Mouse (Mus musculus) G1E (cell line): ENCODE measurements around the gene Flad1. TPM values are rescaled to one million over a fixed set of nuclear protein-coding genes. Genes with fewer than 3 reads are reported as not detected.

Experiments used
- ATAC-seq: 2 replicates; pipeline ENCODE4 v1.8.0; 2016; ENCODE audit warnings: mild to moderate bottlenecking; ENCODE audit not compliant: insufficient number of reproducible peaks, poor library complexity, low FRiP score, severe bottlenecking; ENCODE audit errors: extremely low read depth
- DNase-seq: peaks from one replicate; pipeline ENCODE4 v3.0.0; 2012; ENCODE audit warnings: low spot score
- H3K27me3 ChIP-seq: 2 replicates; pipeline ENCODE4 v1.6.1; 2012; ENCODE audit warnings: mild to moderate bottlenecking, low read length, inconsistent platforms; ENCODE audit not compliant: insufficient read depth
- H3K36me3 ChIP-seq: replicated peaks from 2 replicates; pipeline ENCODE3; 2012; ENCODE audit warnings: mild to moderate bottlenecking, inconsistent platforms
- H3K4me1 ChIP-seq: 2 replicates; pipeline ENCODE4 v1.6.1; 2012; ENCODE audit warnings: low read depth, low read length, inconsistent platforms, mixed read lengths; ENCODE audit not compliant: insufficient read depth
- H3K4me3 ChIP-seq: 2 replicates; pipeline ENCODE4 v1.5.1; 2012; ENCODE audit warnings: low read depth, mild to moderate bottlenecking, inconsistent platforms, low read length, moderate library complexity, mixed read lengths
- H3K9me3 ChIP-seq: replicated peaks from 2 replicates; pipeline ENCODE4 v1.6.1; 2012; ENCODE audit warnings: inconsistent platforms
- CTCF ChIP-seq: IDR thresholded peaks from 2 replicates; pipeline ENCODE4 v1.5.1; 2012; ENCODE audit warnings: low read depth, low read length, inconsistent platforms, mixed read lengths
- GATA1 ChIP-seq: IDR thresholded peaks from 2 replicates; pipeline ENCODE4 v1.6.1; 2012; ENCODE audit warnings: borderline replicate concordance, low read length, inconsistent platforms, mixed read lengths
- GATA2 ChIP-seq: IDR thresholded peaks from 2 replicates; pipeline ENCODE4 v1.6.1; 2012; ENCODE audit warnings: low read depth, low read length, inconsistent platforms, borderline replicate concordance
- POLR2AphosphoS5 ChIP-seq: IDR thresholded peaks from 2 replicates; pipeline ENCODE4 v1.6.1; 2012; ENCODE audit warnings: low read depth, low read length, inconsistent platforms; ENCODE audit not compliant: insufficient replicate concordance
- TAL1 ChIP-seq: conservative IDR thresholded peaks from 2 replicates; pipeline ENCODE4 v1.6.1; 2012; ENCODE audit warnings: low read depth, low read length, inconsistent platforms, mixed read lengths
- polyA plus RNA-seq: library from polyadenylated mRNA; stranded (reverse); fragments of >175 nt; gene quantifications from 2 replicates; pipeline ENCODE4 v1.2.3, GENCODE M21; 2012
- total RNA-seq, 2 experiments: library from RNA; stranded (forward) in 1 of 2; stranded (reverse) in 1 of 2; fragments of 200-1000 nt in 1 of 2; fragments of >200 nt in 1 of 2; fragmentation: Nextera tagmentation in 1 of 2; gene quantifications; 2 replicates each; pipeline ENCODE4 v1.2.3; 2014 to 2017

Gene Flad1
- total and polyA plus RNA-seq, 3 experiments, result 17.8 to 22.0 (median 18.0) TPM

GRCm38 (mm10) chr3:89364631-89365030 lies 47.0 kb downstream of the Flad1 start:
- H3K36me3 ChIP-seq, result no peaks in the 10 kb centered on the region
- TF ChIP-seq CTCF, result no peak
- TF ChIP-seq POLR2AphosphoS5, result no peak
- no peak for TF ChIP-seq TAL1
- TF ChIP-seq GATA2, result no peak
- TF ChIP-seq GATA1, result no peak
- H3K4me3 ChIP-seq, result no peak overlapping the region
- DNase-seq (no peak), ATAC-seq (no peak)
- H3K4me1 ChIP-seq, result no peaks in the 10 kb centered on the region
- peaks cover 66% of the 10 kb centered on the region for H3K27me3 ChIP-seq
- no peaks in the 10 kb centered on the region for H3K9me3 ChIP-seq

GRCm38 (mm10) chr3:89361675-89362074 lies 50.0 kb downstream of the Flad1 start, which contains the start of gene Dcst2:
TSS of gene Dcst2 (plus strand) at chr3:89361975.
- DNase-seq (no peak), ATAC-seq (no peak)
- Histone ChIP-seq H3K9me3 (no peaks in the 10 kb centered on the region), H3K36me3 (no peaks in the 10 kb centered on the region), H3K4me3 (no peak within 1 kb of the TSS), H3K4me1 (peaks cover 8% of the 10 kb centered on the region), H3K27me3 (peaks cover 63% of the 10 kb centered on the region)
- no peak for TF ChIP-seq TAL1
- no peak for TF ChIP-seq POLR2AphosphoS5
- no peak for TF ChIP-seq GATA2
- TF ChIP-seq GATA1, result no peak
- no peak for TF ChIP-seq CTCF

GRCm38 (mm10) chr3:89360237-89360636 lies 51.4 kb downstream of the Flad1 start:
- peaks cover 60% of the 10 kb centered on the region for H3K27me3 ChIP-seq
- no peaks in the 10 kb centered on the region for H3K9me3 ChIP-seq
- peaks cover 8% of the 10 kb centered on the region for H3K4me1 ChIP-seq
- no peak overlapping the region for H3K4me3 ChIP-seq
- no peak for DNase-seq
- H3K36me3 ChIP-seq, result no peaks in the 10 kb centered on the region
- no peak for ATAC-seq
- no peak for TF ChIP-seq GATA1

DNA sequence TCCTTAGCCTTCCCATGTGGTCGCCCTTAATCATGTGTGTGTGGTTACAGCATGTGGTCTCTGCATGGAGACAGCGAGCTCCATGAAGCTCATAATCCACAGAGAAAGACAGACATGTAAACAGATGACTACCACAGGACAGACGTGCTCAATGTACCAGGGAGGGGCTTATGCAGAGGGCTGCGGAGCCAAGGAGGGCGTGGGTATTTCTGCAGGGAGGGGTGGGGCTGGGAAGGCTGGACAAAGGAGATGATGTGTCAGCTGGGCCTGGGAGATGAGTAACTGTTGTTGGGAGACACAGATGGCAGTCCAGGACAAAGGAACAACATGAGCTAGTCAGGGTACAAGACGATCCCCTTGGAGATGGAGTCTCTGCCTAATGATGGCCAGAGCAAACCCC lies 52.0 kb downstream of the Flad1 start:
- Histone ChIP-seq H3K27me3 (peaks cover 56% of the 10 kb centered on the region), H3K4me1 (peaks cover 8% of the 10 kb centered on the region), H3K36me3 (no peaks in the 10 kb centered on the region), H3K9me3 (no peaks in the 10 kb centered on the region), H3K4me3 (no peak overlapping the region)
- TF ChIP-seq POLR2AphosphoS5, result no peak
- TF ChIP-seq GATA2, result no peak
- no peak for TF ChIP-seq TAL1
- TF ChIP-seq CTCF, result no peak
- no peak for TF ChIP-seq GATA1
- DNase-seq (no peak), ATAC-seq (no peak)

DNA sequence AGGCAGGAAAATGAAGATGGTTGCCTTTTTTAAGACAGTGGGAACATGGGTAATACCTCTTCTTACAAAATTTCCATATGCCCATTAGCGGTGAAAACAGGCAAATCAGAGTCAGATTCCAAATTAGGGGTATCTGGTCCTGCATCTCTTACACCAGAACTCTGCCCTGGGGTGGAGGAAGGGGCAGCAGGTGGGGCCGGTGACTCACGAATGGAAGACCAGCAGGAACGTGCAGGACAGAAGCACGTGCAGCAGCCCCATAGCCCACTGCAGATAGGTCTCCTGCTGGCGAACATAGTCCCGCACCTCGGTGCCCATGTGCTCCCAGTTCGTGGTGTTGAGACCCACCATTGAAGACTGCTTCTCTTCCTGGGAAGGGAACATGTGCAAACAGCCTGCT lies 55.6 kb downstream of the Flad1 start:
- Histone ChIP-seq H3K4me3 (no peak overlapping the region), H3K4me1 (peaks cover 14% of the 10 kb centered on the region), H3K27me3 (peaks cover 68% of the 10 kb centered on the region), H3K36me3 (no peaks in the 10 kb centered on the region), H3K9me3 (no peaks in the 10 kb centered on the region)
- TF ChIP-seq GATA2, result no peak
- no peak for TF ChIP-seq CTCF
- TF ChIP-seq TAL1, result no peak
- no peak for TF ChIP-seq GATA1
- TF ChIP-seq POLR2AphosphoS5, result no peak
- ATAC-seq (no peak), DNase-seq (no peak)

- ATAC-seq (no peak), DNase-seq (no peak)
- TF ChIP-seq CTCF (no peak), GATA2 (no peak), GATA1 (no peak), TAL1 (no peak), POLR2AphosphoS5 (no peak)
- Histone ChIP-seq H3K9me3 (no peaks in the 10 kb centered on the region), H3K4me1 (peaks cover 14% of the 10 kb centered on the region), H3K27me3 (peaks cover 69% of the 10 kb centered on the region), H3K36me3 (no peaks in the 10 kb centered on the region), H3K4me3 (no peak overlapping the region)
Observed at GRCm38 (mm10) chr3:89355512-89355902, 56.2 kb downstream of the Flad1 start.

- no peaks in the 10 kb centered on the region for H3K36me3 ChIP-seq
- ATAC-seq, result no peak
- TF ChIP-seq GATA1 (no peak), CTCF (peak; percentile 91), TAL1 (no peak), POLR2AphosphoS5 (no peak), GATA2 (no peak)
- H3K4me1 ChIP-seq, result peaks cover 17% of the 10 kb centered on the region
- DNase-seq, result peak; percentile 57
- H3K9me3 ChIP-seq, result no peaks in the 10 kb centered on the region
- H3K27me3 ChIP-seq, result peaks cover 70% of the 10 kb centered on the region
- H3K4me3 ChIP-seq, result no peak overlapping the region
Observed at GRCm38 (mm10) chr3:89354816-89355511, 56.7 kb downstream of the Flad1 start.
